Mouse (Mus musculus): ENCODE measurements around the gene Rnf17. TPM values are rescaled to one million over a fixed set of nuclear protein-coding genes. Genes with fewer than 3 reads are reported as not detected.

Gene Rnf17
- polyA plus RNA-seq, 1 experiment from 2014 or later: 0.59 TPM

GRCm38 (mm10) chr14:56364711-56365237 lies 37.6 kb upstream of the Rnf17 start, which contains the start of gene Atp12a:
Gene Atp12a, plus strand, starts transcription at chr14:56365068.
- H3K4me2 ChIP-seq (replicated peaks; ENCODE audit: low read depth): peak within 1 kb of the TSS; percentile 74
- peak within 1 kb of the TSS; percentile 46 for H3K4me3 ChIP-seq (ENCODE audit: low read depth, low read length)
- no peaks in the 10 kb centered on the region for H3K36me3 ChIP-seq (ENCODE audit: control insufficient read depth, insufficient read depth)
- no peaks in the 10 kb centered on the region for H3K9me3 ChIP-seq (ENCODE audit: control insufficient read depth)
- H3K27ac ChIP-seq (ENCODE audit: low read depth, low read length): no peak within 1 kb of the TSS
- TF ChIP-seq CTCF (IDR thresholded peaks at IDR 0.05; ENCODE audit: low read depth): no peak
- WGBS: under 1% methylated on average over 48 of the region's 48 CpGs
- no peaks in the 10 kb centered on the region; the same call in 1 of the 2 replicates for H3K4me1 ChIP-seq (replicated peaks; ENCODE audit: control insufficient read depth, insufficient read depth, low read length)
- no peak for ATAC-seq
- peaks cover 38% of the 10 kb centered on the region for H3K27me3 ChIP-seq (replicated peaks; ENCODE audit: control insufficient read depth, insufficient read depth, low read length)
- peak within 1 kb of the TSS; percentile 31; the same call in 1 of the 2 replicates for H3K9ac ChIP-seq (ENCODE audit: low read depth, low read length)

DNA sequence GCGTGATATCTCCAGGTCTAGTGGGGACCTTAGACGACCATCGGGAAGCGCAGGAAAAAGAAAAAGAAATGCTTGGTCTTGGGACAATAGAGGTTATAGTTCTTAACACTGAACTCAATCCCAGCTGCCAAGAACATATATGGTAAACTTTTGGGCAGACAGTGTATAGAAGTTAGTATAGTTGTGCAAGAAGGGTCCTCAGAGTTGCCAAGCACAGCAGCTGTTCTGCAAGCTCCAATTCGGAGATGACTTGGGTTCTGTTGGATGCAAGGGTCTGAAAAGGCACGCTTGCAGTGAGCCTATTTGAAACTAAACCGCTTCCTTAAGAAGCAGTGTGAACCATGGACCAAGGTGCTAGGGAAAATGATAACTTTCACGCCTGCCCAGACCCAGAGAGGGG lies 37.1 kb upstream of the Rnf17 start:
- no peak overlapping the region for H3K9ac ChIP-seq (ENCODE audit: low read depth, low read length)
- no peak for TF ChIP-seq CTCF (IDR thresholded peaks at IDR 0.05; ENCODE audit: low read depth)
- H3K9me3 ChIP-seq (ENCODE audit: control insufficient read depth): no peaks in the 10 kb centered on the region
- H3K27ac ChIP-seq (ENCODE audit: low read depth, low read length): no peak overlapping the region
- WGBS: 29% methylated on average over 8 of the region's 8 CpGs
- peak overlapping the region; percentile 74 for H3K4me2 ChIP-seq (replicated peaks; ENCODE audit: low read depth)
- no peak for ATAC-seq
- peaks cover 38% of the 10 kb centered on the region for H3K27me3 ChIP-seq (replicated peaks; ENCODE audit: control insufficient read depth, insufficient read depth, low read length)
- H3K4me3 ChIP-seq (ENCODE audit: low read depth, low read length): peak overlapping the region; percentile 46
- no peaks in the 10 kb centered on the region for H3K36me3 ChIP-seq (ENCODE audit: control insufficient read depth, insufficient read depth)
- H3K4me1 ChIP-seq (replicated peaks; ENCODE audit: control insufficient read depth, insufficient read depth, low read length): no peaks in the 10 kb centered on the region; the same call in 1 of the 2 replicates

- Histone ChIP-seq H3K4me1 (replicated peaks; ENCODE audit: control insufficient read depth, insufficient read depth, low read length) (no peaks in the 10 kb centered on the region; the same call in 1 of the 2 replicates), H3K36me3 (ENCODE audit: control insufficient read depth, insufficient read depth) (no peaks in the 10 kb centered on the region), H3K27me3 (replicated peaks; ENCODE audit: control insufficient read depth, insufficient read depth, low read length) (peaks cover 38% of the 10 kb centered on the region), H3K9ac (ENCODE audit: low read depth, low read length) (no peak overlapping the region), H3K4me3 (ENCODE audit: low read depth, low read length) (no peak overlapping the region), H3K9me3 (ENCODE audit: control insufficient read depth) (no peaks in the 10 kb centered on the region), H3K4me2 (replicated peaks; ENCODE audit: low read depth) (no peak overlapping the region), H3K27ac (ENCODE audit: low read depth, low read length) (no peak overlapping the region)
- WGBS: 26% methylated on average over 15 of the region's 15 CpGs
- no peak for ATAC-seq
- no peak for TF ChIP-seq CTCF (IDR thresholded peaks at IDR 0.05; ENCODE audit: low read depth)
Measured at GRCm38 (mm10) chr14:56366712-56367111, 35.7 kb upstream of the Rnf17 start.

- ATAC-seq: no peak
- H3K27ac ChIP-seq (ENCODE audit: low read depth, low read length): no peak overlapping the region
- no peaks in the 10 kb centered on the region; the same call in 1 of the 2 replicates for H3K4me1 ChIP-seq (replicated peaks; ENCODE audit: control insufficient read depth, insufficient read depth, low read length)
- no peak overlapping the region for H3K4me3 ChIP-seq (ENCODE audit: low read depth, low read length)
- H3K36me3 ChIP-seq (ENCODE audit: control insufficient read depth, insufficient read depth): no peaks in the 10 kb centered on the region
- H3K27me3 ChIP-seq (replicated peaks; ENCODE audit: control insufficient read depth, insufficient read depth, low read length): peaks cover 33% of the 10 kb centered on the region
- H3K4me2 ChIP-seq (replicated peaks; ENCODE audit: low read depth): no peak overlapping the region
- no peaks in the 10 kb centered on the region for H3K9me3 ChIP-seq (ENCODE audit: control insufficient read depth)
- 55% methylated on average over 3 of the region's 3 CpGs for WGBS
- TF ChIP-seq CTCF (IDR thresholded peaks at IDR 0.05; ENCODE audit: low read depth): peak; percentile 65
- H3K9ac ChIP-seq (ENCODE audit: low read depth, low read length): no peak overlapping the region
Measured at GRCm38 (mm10) chr14:56368834-56369233, 33.5 kb upstream of the Rnf17 start.

DNA sequence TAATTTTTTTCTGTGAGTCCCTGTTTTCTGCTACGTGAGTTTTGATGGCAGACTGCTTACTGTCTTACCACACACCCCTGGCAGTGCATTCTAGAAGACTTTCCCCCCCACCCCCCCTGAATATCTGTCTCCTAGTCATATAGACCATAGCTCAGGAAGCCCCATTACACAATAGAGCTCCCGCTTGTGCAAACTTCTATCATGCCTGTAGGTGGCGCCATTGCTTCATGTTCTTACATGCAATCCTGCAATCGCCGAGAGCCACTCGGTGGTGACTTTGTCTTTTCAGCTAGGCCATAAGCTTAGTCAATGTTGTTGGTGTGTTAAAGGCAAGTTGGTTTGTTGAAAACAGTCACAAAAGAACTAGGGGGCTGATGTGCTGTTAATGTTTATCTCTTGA lies 26.6 kb upstream of the Rnf17 start:
- peak; percentile 90 for TF ChIP-seq CTCF (IDR thresholded peaks at IDR 0.05; ENCODE audit: low read depth)
- no peaks in the 10 kb centered on the region for H3K27me3 ChIP-seq (replicated peaks; ENCODE audit: control insufficient read depth, insufficient read depth, low read length)
- H3K4me2 ChIP-seq (replicated peaks; ENCODE audit: low read depth): no peak overlapping the region
- H3K9me3 ChIP-seq (ENCODE audit: control insufficient read depth): no peaks in the 10 kb centered on the region
- WGBS: 3% methylated on average over 6 of the region's 6 CpGs
- H3K4me1 ChIP-seq (replicated peaks; ENCODE audit: control insufficient read depth, insufficient read depth, low read length): no peaks in the 10 kb centered on the region
- no peak overlapping the region for H3K27ac ChIP-seq (ENCODE audit: low read depth, low read length)
- no peak overlapping the region for H3K9ac ChIP-seq (ENCODE audit: low read depth, low read length)
- ATAC-seq: no peak
- no peaks in the 10 kb centered on the region for H3K36me3 ChIP-seq (ENCODE audit: control insufficient read depth, insufficient read depth)
- H3K4me3 ChIP-seq (ENCODE audit: low read depth, low read length): no peak overlapping the region

DNA sequence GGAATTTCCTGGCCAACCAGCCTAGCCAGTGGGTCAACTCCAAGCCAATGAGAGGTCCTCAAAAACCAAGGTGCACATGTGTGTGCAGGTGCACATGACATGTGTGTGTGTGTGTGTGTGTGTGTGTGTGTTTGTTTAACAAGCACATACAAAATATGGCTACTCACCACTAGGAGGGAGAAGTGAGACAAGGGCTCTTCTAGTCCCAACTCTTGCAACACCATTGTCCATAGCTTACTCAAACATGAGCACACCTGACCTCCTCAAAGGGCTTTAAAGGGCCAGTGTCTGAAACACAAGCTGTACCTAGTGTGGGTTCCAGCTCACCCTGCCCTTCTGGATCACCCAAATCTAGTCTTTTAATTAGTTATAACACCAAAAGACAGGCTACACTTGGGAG lies 24.6 kb upstream of the Rnf17 start:
- no peaks in the 10 kb centered on the region for H3K4me1 ChIP-seq (replicated peaks; ENCODE audit: control insufficient read depth, insufficient read depth, low read length)
- H3K4me3 ChIP-seq (ENCODE audit: low read depth, low read length): no peak overlapping the region
- no peaks in the 10 kb centered on the region for H3K27me3 ChIP-seq (replicated peaks; ENCODE audit: control insufficient read depth, insufficient read depth, low read length)
- TF ChIP-seq CTCF (IDR thresholded peaks at IDR 0.05; ENCODE audit: low read depth): peak; percentile 40
- no peaks in the 10 kb centered on the region for H3K36me3 ChIP-seq (ENCODE audit: control insufficient read depth, insufficient read depth)
- no peak for ATAC-seq
- no peak overlapping the region for H3K27ac ChIP-seq (ENCODE audit: low read depth, low read length)
- H3K9ac ChIP-seq (ENCODE audit: low read depth, low read length): no peak overlapping the region
- no peaks in the 10 kb centered on the region for H3K9me3 ChIP-seq (ENCODE audit: control insufficient read depth)
- no peak overlapping the region for H3K4me2 ChIP-seq (replicated peaks; ENCODE audit: low read depth)

Data from intestine, postnatal 0 days (tissue).